Mouse (Mus musculus) kidney, postnatal 14 days (tissue): Measurements from ENCODE around the gene Lhx6.
A peak's percentile ranks its signal among the peaks of the same experiment; 100 is the strongest.

Experiments
- DNase-seq: peaks from one replicate; pipeline ENCODE4 v3.0.0; 2022; ENCODE audit warnings: mixed read lengths

Lhx6 gene

GRCm38 (mm10) chr2:36033966-36034365, 71.2 kb downstream of the Lhx6 start:
- DNase-seq = no peak

- peak; percentile 47 for DNase-seq
These were observed 72.3 kb downstream of the Lhx6 start for GRCm38 (mm10) chr2:36032884-36033283.
